Mouse (Mus musculus): Measurements from ENCODE around the gene F3.

GRCm38 (mm10) chr3:121737901-121738300 lies 14.6 kb downstream of the F3 start:
- no peak for TF ChIP-seq CTCF (IDR thresholded peaks at IDR 0.05; ENCODE audit: control insufficient read depth, insufficient read depth, insufficient replicate concordance, low read depth, low read length)
- no peak for TF ChIP-seq POLR2A (IDR thresholded peaks at IDR 0.05; ENCODE audit: control insufficient read depth, low read depth, low read length)

Measured in testis, adult 2 months (tissue).